Mouse (Mus musculus) bone marrow macrophage, adult 2 months (primary cell): Measurements from ENCODE around the gene Zfp865. TPM values are rescaled to one million over a fixed set of nuclear protein-coding genes. Genes with fewer than 3 reads are reported as not detected.

ENCODE experiments used
- H3K27ac ChIP-seq: 2 replicates; pipeline ENCODE4 v1.5.1; 2012; ENCODE audit warnings: low read depth, low read length; ENCODE audit not compliant: insufficient read depth
- H3K4me1 ChIP-seq: 2 replicates; pipeline ENCODE4 v1.6.1; 2012; ENCODE audit warnings: low read length; ENCODE audit not compliant: control insufficient read depth, insufficient read depth
- H3K4me3 ChIP-seq: 2 replicates; pipeline ENCODE4 v1.5.1; 2012; ENCODE audit warnings: mild to moderate bottlenecking, low read length, moderate library complexity; ENCODE audit not compliant: insufficient read depth
- CTCF ChIP-seq: IDR thresholded peaks from 2 replicates; pipeline ENCODE4 v1.5.1; 2012; ENCODE audit warnings: low read depth, mild to moderate bottlenecking, low read length, moderate library complexity
- POLR2A ChIP-seq: IDR thresholded peaks from 2 replicates; pipeline ENCODE4 v1.6.1; 2012; ENCODE audit warnings: mild to moderate bottlenecking, low read depth, low read length, borderline replicate concordance
- polyA plus RNA-seq: library from polyadenylated mRNA; stranded (reverse); fragments of >200 nt; gene quantifications from 2 replicates; pipeline ENCODE4 v1.2.4, GENCODE M21; 2012; ENCODE audit not compliant: missing spikeins, insufficient read depth, insufficient read length

The Zfp865 gene
- polyA plus RNA-seq, 1 experiment = 30.1 TPM

GRCm38 (mm10) chr7:5059421-5059820, 39.2 kb downstream of the Zfp865 start:
- no peak overlapping the region for H3K27ac ChIP-seq
- no peak overlapping the region for H3K4me3 ChIP-seq
- TF ChIP-seq CTCF (no peak), POLR2A (no peak)
- H3K4me1 ChIP-seq = peaks cover 34% of the 10 kb centered on the region

GRCm38 (mm10) chr7:5060239-5060731, 40.1 kb downstream of the Zfp865 start:
- Histone ChIP-seq H3K4me3 (peak overlapping the region; percentile 92), H3K27ac (peak overlapping the region; percentile 92), H3K4me1 (peaks cover 40% of the 10 kb centered on the region)
- TF ChIP-seq POLR2A = no peak
- TF ChIP-seq CTCF = 0 out of 2 replicates have a peak, but pooled peaks have one; percentile 20

- H3K4me1 ChIP-seq = peaks cover 48% of the 10 kb centered on the region
- TF ChIP-seq POLR2A = peak; percentile 13; the same call in 1 of the 2 replicates
- TF ChIP-seq CTCF = peak; percentile 39; the same call in 1 of the 2 replicates
- peak overlapping the region; percentile 98 for H3K27ac ChIP-seq
- H3K4me3 ChIP-seq = peak overlapping the region; percentile 92
Measured at GRCm38 (mm10) chr7:5060944-5061773, 41.0 kb downstream of the Zfp865 start.

GRCm38 (mm10) chr7:5061774-5062359, 41.7 kb downstream of the Zfp865 start, which contains the start of gene U2af2:
Gene U2af2, plus strand, starts transcription at chr7:5062143.
- H3K4me1 ChIP-seq = peaks cover 47% of the 10 kb centered on the region

DNA sequence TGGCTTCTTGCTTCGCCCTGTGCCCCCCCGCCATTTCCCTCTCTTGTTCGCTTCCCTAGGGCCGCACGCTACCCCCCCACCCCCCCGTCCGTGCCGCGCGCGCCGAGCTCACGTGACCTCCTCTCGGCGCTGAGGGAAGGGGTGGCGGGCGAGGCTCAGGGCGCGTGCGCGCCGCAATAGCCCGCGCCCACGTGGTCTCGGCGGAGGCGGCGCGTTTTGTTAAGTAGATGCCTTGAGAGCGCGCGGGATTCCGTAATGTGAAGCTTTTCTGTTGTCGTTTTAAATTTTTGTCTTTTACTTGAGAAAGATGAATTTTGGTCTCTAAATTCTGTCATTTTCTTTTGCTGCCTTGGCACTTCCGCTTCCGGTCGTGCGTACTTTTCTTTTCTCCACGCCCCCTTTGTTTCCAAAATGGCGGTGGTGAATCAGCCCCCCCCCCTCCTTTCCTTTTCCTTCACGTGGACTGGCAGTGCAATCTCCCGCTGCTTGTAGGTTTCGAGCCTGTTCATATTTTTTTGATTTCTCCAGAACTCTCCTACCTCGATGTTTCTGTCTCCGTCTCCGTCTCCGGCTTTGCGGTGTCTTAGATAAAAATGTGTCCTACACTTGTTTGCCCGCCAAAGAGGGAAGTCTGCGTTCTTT, 42.3 kb downstream of the Zfp865 start:
- H3K27ac ChIP-seq = peak overlapping the region; percentile 97
- H3K4me1 ChIP-seq = peaks cover 42% of the 10 kb centered on the region
- peak overlapping the region; percentile 67 for H3K4me3 ChIP-seq
- no peak for TF ChIP-seq CTCF
- TF ChIP-seq POLR2A = no peak

More at GRCm38 (mm10) chr7:5061774-5062359, 41.7 kb downstream of the Zfp865 start, which contains the start of gene U2af2:
- TF ChIP-seq POLR2A = no peak
- no peak for TF ChIP-seq CTCF
- H3K4me3 ChIP-seq = peak within 1 kb of the TSS; percentile 92
- peak within 1 kb of the TSS; percentile 98 for H3K27ac ChIP-seq

GRCm38 (mm10) chr7:5064886-5065285, 44.7 kb downstream of the Zfp865 start:
- TF ChIP-seq POLR2A (no peak), CTCF (no peak)
- H3K4me1 ChIP-seq = peaks cover 20% of the 10 kb centered on the region
- H3K4me3 ChIP-seq = no peak overlapping the region
- H3K27ac ChIP-seq = no peak overlapping the region

GRCm38 (mm10) chr7:5073586-5073985, 53.4 kb downstream of the Zfp865 start:
- Histone ChIP-seq H3K4me1 (peaks cover 16% of the 10 kb centered on the region), H3K27ac (no peak overlapping the region), H3K4me3 (no peak overlapping the region)
- no peak for TF ChIP-seq POLR2A
- TF ChIP-seq CTCF = no peak

DNA sequence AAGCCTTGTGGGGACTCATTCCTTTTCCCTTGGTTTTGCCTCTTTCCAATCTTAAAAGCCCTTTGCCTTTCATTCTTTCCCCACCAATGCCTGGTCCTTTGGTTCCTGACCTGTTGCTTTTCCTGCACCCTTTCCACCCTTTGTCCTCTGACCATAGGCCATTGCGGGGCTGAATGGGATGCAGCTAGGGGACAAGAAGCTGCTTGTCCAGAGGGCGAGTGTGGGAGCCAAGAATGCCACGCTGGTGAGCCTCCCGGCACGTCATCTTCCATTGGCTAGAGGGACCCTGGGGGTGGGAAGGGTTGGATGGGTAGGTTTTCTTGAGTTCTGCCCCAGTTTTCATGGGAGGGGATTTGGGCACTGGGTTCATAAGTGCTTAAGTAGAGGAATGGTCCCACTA, 54.8 kb downstream of the Zfp865 start:
- TF ChIP-seq CTCF (no peak), POLR2A (no peak)
- H3K27ac ChIP-seq = no peak overlapping the region
- H3K4me3 ChIP-seq = no peak overlapping the region
- peaks cover 20% of the 10 kb centered on the region for H3K4me1 ChIP-seq

GRCm38 (mm10) chr7:5076931-5077330, 56.8 kb downstream of the Zfp865 start:
- Histone ChIP-seq H3K4me1 (peaks cover 22% of the 10 kb centered on the region), H3K27ac (peak overlapping the region; percentile 34), H3K4me3 (no peak overlapping the region)
- TF ChIP-seq POLR2A (no peak), CTCF (no peak)

- peaks cover 36% of the 10 kb centered on the region for H3K4me1 ChIP-seq
Measured at GRCm38 (mm10) chr7:5079365-5080009, 59.3 kb downstream of the Zfp865 start.

More at GRCm38 (mm10) chr7:5079365-5080009, 59.3 kb downstream of the Zfp865 start:
- peak overlapping the region; percentile 45 for H3K4me3 ChIP-seq
- peak overlapping the region; percentile 64 for H3K27ac ChIP-seq
